Mouse (Mus musculus): ENCODE data around the gene Trip4.
"Not testable (repeated sequence)": the region's sequence is repeated elsewhere in the genome, so short reads cannot be mapped to it uniquely, and the experiment has no call there.

Trip4 gene

GRCm38 (mm10) chr9:65791846-65792245, 116.7 kb downstream of the Trip4 start:
- no peak for DNase-seq

- DNase-seq: no peak
Observed at GRCm38 (mm10) chr9:65791106-65791505, 117.5 kb downstream of the Trip4 start.

- no peak for DNase-seq
Observed at GRCm38 (mm10) chr9:65789788-65790187, 118.8 kb downstream of the Trip4 start.

- no peak for DNase-seq
Observed at GRCm38 (mm10) chr9:65788556-65788955, 120.0 kb downstream of the Trip4 start.

GRCm38 (mm10) chr9:65787829-65788344, 120.7 kb downstream of the Trip4 start:
- DNase-seq: no peak

GRCm38 (mm10) chr9:65786885-65787787, 121.5 kb downstream of the Trip4 start:
- DNase-seq: peak; percentile 45

GRCm38 (mm10) chr9:65785772-65786368, 122.7 kb downstream of the Trip4 start:
- no peak for DNase-seq

- not testable (repeated sequence) for DNase-seq
Observed at GRCm38 (mm10) chr9:65779619-65780018, 129.0 kb downstream of the Trip4 start.
